Mouse (Mus musculus): ENCODE measurements around the gene Aanat. TPM values are rescaled to one million over a fixed set of nuclear protein-coding genes. Genes with fewer than 3 reads are reported as not detected.

Gene Aanat
- total and polyA plus RNA-seq, 2 experiments from 2014 or later = 0.82 to 0.94 TPM

- DNase-seq (ENCODE audit: low spot score) (no peak), ATAC-seq (ENCODE audit: low FRiP score) (no peak)
- Histone ChIP-seq H3K9ac (replicated peaks; ENCODE audit: low read length, poor library complexity, severe bottlenecking) (0 out of 2 replicates have a peak overlapping the region, but pooled peaks have one; percentile 13), H3K4me3 (ENCODE audit: low read depth, low read length) (no peak overlapping the region), H3K27me3 (ENCODE audit: insufficient read depth, low read length) (no peaks in the 10 kb centered on the region), H3K4me2 (ENCODE audit: low read depth, low read length, poor library complexity, severe bottlenecking) (no peak overlapping the region), H3K36me3 (ENCODE audit: insufficient read depth, low read length) (0 out of 2 replicates have a peak, but pooled peaks cover 4% of the 10 kb centered on the region), H3K27ac (ENCODE audit: low read depth, low read length) (no peak overlapping the region), H3K4me1 (ENCODE audit: insufficient read depth, low read length) (peaks cover 9% of the 10 kb centered on the region; the same call in 1 of the 2 replicates), H3K9me3 (ENCODE audit: low read length) (no peaks in the 10 kb centered on the region)
- TF ChIP-seq CTCF (IDR thresholded peaks at IDR 0.05) = no peak
- 84% methylated on average over 19 of the region's 19 CpGs for WGBS
Observed at GRCm38 (mm10) chr11:116571767-116572679, 14.2 kb upstream of the Aanat start.

GRCm38 (mm10) chr11:116572756-116573543 lies 13.3 kb upstream of the Aanat start:
- H3K27me3 ChIP-seq (ENCODE audit: insufficient read depth, low read length) = no peaks in the 10 kb centered on the region
- no peaks in the 10 kb centered on the region for H3K9me3 ChIP-seq (ENCODE audit: low read length)
- H3K27ac ChIP-seq (ENCODE audit: low read depth, low read length) = no peak overlapping the region
- ATAC-seq (ENCODE audit: low FRiP score) (no peak), DNase-seq (ENCODE audit: low spot score) (no peak)
- H3K4me2 ChIP-seq (ENCODE audit: low read depth, low read length, poor library complexity, severe bottlenecking) = no peak overlapping the region
- no peak for TF ChIP-seq CTCF (IDR thresholded peaks at IDR 0.05)
- peaks cover 9% of the 10 kb centered on the region; the same call in 1 of the 2 replicates for H3K4me1 ChIP-seq (ENCODE audit: insufficient read depth, low read length)
- 58% methylated on average over 12 of the region's 12 CpGs for WGBS
- H3K9ac ChIP-seq (replicated peaks; ENCODE audit: low read length, poor library complexity, severe bottlenecking) = 0 out of 2 replicates have a peak overlapping the region, but pooled peaks have one; percentile 13
- H3K36me3 ChIP-seq (ENCODE audit: insufficient read depth, low read length) = 0 out of 2 replicates have a peak, but pooled peaks cover 4% of the 10 kb centered on the region
- H3K4me3 ChIP-seq (ENCODE audit: low read depth, low read length) = no peak overlapping the region

DNA sequence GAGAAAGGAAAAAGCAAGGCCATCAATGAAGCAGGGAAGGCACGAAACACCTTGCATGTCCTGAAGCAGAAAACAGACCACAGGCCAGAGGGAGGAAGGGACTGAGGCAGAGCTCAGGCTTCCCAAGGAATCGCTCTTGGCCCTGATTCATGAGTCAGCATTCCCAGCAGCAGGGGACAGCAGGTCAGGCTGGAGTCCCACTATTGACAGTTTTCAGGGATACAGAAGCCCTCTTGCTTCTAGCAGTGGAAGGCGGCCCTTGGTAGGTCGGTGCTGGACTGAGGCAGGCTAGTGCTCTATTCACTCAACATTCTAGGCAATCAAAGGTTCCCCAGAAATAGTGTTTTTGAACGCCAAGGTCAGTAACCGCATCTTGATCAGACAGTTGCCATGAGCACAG lies 11.7 kb upstream of the Aanat start:
- Histone ChIP-seq H3K9ac (replicated peaks; ENCODE audit: low read length, poor library complexity, severe bottlenecking) (no peak overlapping the region), H3K4me3 (ENCODE audit: low read depth, low read length) (no peak overlapping the region), H3K27ac (ENCODE audit: low read depth, low read length) (no peak overlapping the region), H3K9me3 (ENCODE audit: low read length) (no peaks in the 10 kb centered on the region), H3K27me3 (ENCODE audit: insufficient read depth, low read length) (no peaks in the 10 kb centered on the region), H3K4me2 (ENCODE audit: low read depth, low read length, poor library complexity, severe bottlenecking) (no peak overlapping the region), H3K36me3 (ENCODE audit: insufficient read depth, low read length) (0 out of 2 replicates have a peak, but pooled peaks cover 4% of the 10 kb centered on the region), H3K4me1 (ENCODE audit: insufficient read depth, low read length) (peaks cover 12% of the 10 kb centered on the region; the same call in 1 of the 2 replicates)
- 59% methylated on average over 6 of the region's 6 CpGs for WGBS
- no peak for DNase-seq (ENCODE audit: low spot score)
- no peak for ATAC-seq (ENCODE audit: low FRiP score)
- no peak for TF ChIP-seq CTCF (IDR thresholded peaks at IDR 0.05)

GRCm38 (mm10) chr11:116574982-116575381 lies 11.2 kb upstream of the Aanat start:
- no peak overlapping the region for H3K4me2 ChIP-seq (ENCODE audit: low read depth, low read length, poor library complexity, severe bottlenecking)
- DNase-seq (ENCODE audit: low spot score) = no peak
- H3K27me3 ChIP-seq (ENCODE audit: insufficient read depth, low read length) = no peaks in the 10 kb centered on the region
- no peaks in the 10 kb centered on the region for H3K9me3 ChIP-seq (ENCODE audit: low read length)
- H3K9ac ChIP-seq (replicated peaks; ENCODE audit: low read length, poor library complexity, severe bottlenecking) = no peak overlapping the region
- ATAC-seq (ENCODE audit: low FRiP score) = no peak
- peaks cover 16% of the 10 kb centered on the region; the same call in 1 of the 2 replicates for H3K4me1 ChIP-seq (ENCODE audit: insufficient read depth, low read length)
- no peak overlapping the region for H3K4me3 ChIP-seq (ENCODE audit: low read depth, low read length)
- 0 out of 2 replicates have a peak, but pooled peaks cover 4% of the 10 kb centered on the region for H3K36me3 ChIP-seq (ENCODE audit: insufficient read depth, low read length)
- no peak overlapping the region for H3K27ac ChIP-seq (ENCODE audit: low read depth, low read length)
- TF ChIP-seq CTCF (IDR thresholded peaks at IDR 0.05) = no peak
- WGBS = 65% methylated on average over 6 of the region's 6 CpGs

DNA sequence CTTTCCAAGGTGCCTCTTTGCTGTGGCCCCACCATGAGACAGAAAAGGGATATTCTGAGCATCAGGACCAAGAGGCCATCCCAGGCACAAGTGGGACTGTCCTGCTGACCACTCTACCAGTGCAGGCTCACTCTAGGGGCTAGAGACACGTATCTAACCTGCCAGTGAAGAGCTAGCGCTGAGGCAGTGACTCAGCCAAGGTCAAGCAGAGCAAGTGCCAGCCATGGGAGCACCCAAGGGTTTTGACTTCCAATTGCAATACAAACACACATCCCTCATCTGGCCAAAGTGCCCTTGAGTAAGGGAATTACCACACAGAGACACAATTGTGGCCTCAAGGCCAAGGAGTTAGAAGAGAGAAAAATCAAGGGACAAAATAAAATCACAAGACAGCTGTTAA lies 10.8 kb upstream of the Aanat start:
- H3K27ac ChIP-seq (ENCODE audit: low read depth, low read length) = no peak overlapping the region

More for the DNA sequence above, 10.8 kb upstream of the Aanat start:
- WGBS = 86% methylated on average over 2 of the region's 2 CpGs
- ATAC-seq (ENCODE audit: low FRiP score) (no peak), DNase-seq (ENCODE audit: low spot score) (no peak)
- no peak for TF ChIP-seq CTCF (IDR thresholded peaks at IDR 0.05)
- Histone ChIP-seq H3K4me1 (ENCODE audit: insufficient read depth, low read length) (peaks cover 16% of the 10 kb centered on the region; the same call in 1 of the 2 replicates), H3K4me3 (ENCODE audit: low read depth, low read length) (no peak overlapping the region), H3K27me3 (ENCODE audit: insufficient read depth, low read length) (no peaks in the 10 kb centered on the region), H3K9me3 (ENCODE audit: low read length) (no peaks in the 10 kb centered on the region), H3K4me2 (ENCODE audit: low read depth, low read length, poor library complexity, severe bottlenecking) (no peak overlapping the region), H3K9ac (replicated peaks; ENCODE audit: low read length, poor library complexity, severe bottlenecking) (no peak overlapping the region), H3K36me3 (ENCODE audit: insufficient read depth, low read length) (0 out of 2 replicates have a peak, but pooled peaks cover 4% of the 10 kb centered on the region)

All from midbrain, postnatal 0 days (tissue).